ENCODE assay signal across 9 mouse cellular contexts in genomic region chr8:13676302-13676700, GRCm38 (mm10). TPM values are rescaled to one million over a fixed set of nuclear protein-coding genes. Genes with fewer than 3 reads are reported as not detected.
DNase-seq lines count a peak whose midpoint lies in the region; ATAC-seq lines count a peak whose summit lies in the region.
"Had no signal": no experiment of that assay in that cellular context is flagged by ENCODE, and none has a peak within 500 bp of the region (broad histone marks: within the 10 kb centered on the region; RNA-seq: fewer than 3 reads in every experiment).

No protein-coding gene starts in this region.

- peak; percentile 28 for ATAC-seq in granulocyte monocyte progenitor cell, adult 5-6 weeks (replicated peaks; ENCODE audit: poor library complexity, severe bottlenecking)
- no peak for ATAC-seq in intestine, embryonic 16.5 days

- H3K9ac ChIP-seq in intestine, embryonic 16.5 days (ENCODE audit: low read depth, low read length): peak overlapping the region; percentile 76

- H3K27ac ChIP-seq in intestine, embryonic 16.5 days (ENCODE audit: low read length): peak overlapping the region; percentile 78
- H3K27ac ChIP-seq in limb, embryonic 10.5 days: 0 out of 2 replicates have a peak overlapping the region, but pooled peaks have one; percentile 11
- peak overlapping the region; percentile 89 for H3K27ac ChIP-seq in midbrain, embryonic 10.5 days (replicated peaks)

- H3K9me3 ChIP-seq in intestine, embryonic 16.5 days (ENCODE audit: control insufficient read depth, low read length): no peaks in the 10 kb centered on the region
- H3K9me3 ChIP-seq in limb, embryonic 10.5 days (replicated peaks): no peaks in the 10 kb centered on the region
- no peaks in the 10 kb centered on the region for H3K9me3 ChIP-seq in midbrain, embryonic 10.5 days (replicated peaks)
- H3K9me3 ChIP-seq: G1E had no signal

- H3K4me3 ChIP-seq in intestine, embryonic 16.5 days (ENCODE audit: low read length): peak overlapping the region; percentile 78
- peak overlapping the region; percentile 65 for H3K4me3 ChIP-seq in limb, embryonic 10.5 days
- peak overlapping the region; percentile 81 for H3K4me3 ChIP-seq in midbrain, embryonic 10.5 days

- peak; percentile 34 to 35 for DNase-seq in spleen, adult 18-20 months
- no peak for DNase-seq in spleen, adult 12 weeks (ENCODE audit: low spot score)
- peak; percentile 73 for DNase-seq in embryo, embryonic 11 days
- DNase-seq in limb, embryonic 10.5 days (ENCODE audit: low spot score): peak; percentile 60
- DNase-seq in midbrain, embryonic 10.5 days (ENCODE audit: low spot score): peak; percentile 59
- peak; percentile 81 for DNase-seq in skeletal muscle tissue, adult 2 months (ENCODE audit: low read depth, low spot score)

- H3K4me1 ChIP-seq in intestine, embryonic 16.5 days (ENCODE audit: control insufficient read depth, insufficient read depth, low read length): peaks cover 15% of the 10 kb centered on the region
- peaks cover 26% of the 10 kb centered on the region for H3K4me1 ChIP-seq in limb, embryonic 10.5 days
- H3K4me1 ChIP-seq in midbrain, embryonic 10.5 days: peaks cover 33% of the 10 kb centered on the region

- H3K4me2 ChIP-seq in intestine, embryonic 16.5 days (ENCODE audit: low read depth, low read length): peak overlapping the region; percentile 95

- no peaks in the 10 kb centered on the region for H3K36me3 ChIP-seq in intestine, embryonic 16.5 days (ENCODE audit: control insufficient read depth, insufficient read depth, low read length)
- no peaks in the 10 kb centered on the region for H3K36me3 ChIP-seq in limb, embryonic 10.5 days
- no peaks in the 10 kb centered on the region for H3K36me3 ChIP-seq in midbrain, embryonic 10.5 days
- H3K36me3 ChIP-seq: G1E had no signal

- H3K27me3 ChIP-seq in intestine, embryonic 16.5 days (replicated peaks; ENCODE audit: control insufficient read depth, insufficient read depth, low read length): 0 out of 2 replicates have a peak, but pooled peaks cover 3% of the 10 kb centered on the region
- peaks cover 30% of the 10 kb centered on the region for H3K27me3 ChIP-seq in limb, embryonic 10.5 days (ENCODE audit: low read depth, poor library complexity, severe bottlenecking)
- peaks cover 27% of the 10 kb centered on the region for H3K27me3 ChIP-seq in midbrain, embryonic 10.5 days (ENCODE audit: low read depth, poor library complexity, severe bottlenecking)

- 1% methylated on average over 12 of the region's 12 CpGs for WGBS in intestine, embryonic 16.5 days
- WGBS in limb, embryonic 10.5 days: under 1% methylated on average over 12 of the region's 12 CpGs
- under 1% methylated on average over 12 of the region's 12 CpGs for WGBS in midbrain, embryonic 10.5 days

RNA-seq across cellular contexts. Expression of gene Rasa3, which starts 1.1 kb away (rescaled TPM):
- 52.5 and 55.5 TPM in 2 replicates for total RNA-seq in granulocyte monocyte progenitor cell, adult 5-6 weeks (2014; fragmentation: Nextera tagmentation)
- 53.3 and 54.4 TPM in 2 replicates for total RNA-seq in granulocyte monocyte progenitor cell, adult 5-6 weeks (2017)
- polyA plus RNA-seq in intestine, embryonic 16.5 days (2015; fragmentation: Nextera tagmentation; extraction: Ambion mirVana): 20.7 and 21.3 TPM in 2 replicates
- 17.0 and 18.1 TPM in 2 replicates for polyA plus RNA-seq in limb, embryonic 10.5 days (2016; fragmentation: Nextera tagmentation; extraction: Ambion mirVana)
- polyA plus RNA-seq in midbrain, embryonic 10.5 days (2016; fragmentation: Nextera tagmentation; extraction: Ambion mirVana): 27.4 and 28.9 TPM in 2 replicates

RNA-seq across cellular contexts. Expression of gene Cfap97d2, which starts 29.4 kb away (rescaled TPM):
- not detected in 2 replicates for total RNA-seq in granulocyte monocyte progenitor cell, adult 5-6 weeks (2014; fragmentation: Nextera tagmentation)
- not detected in 2 replicates for total RNA-seq in granulocyte monocyte progenitor cell, adult 5-6 weeks (2017)
- polyA plus RNA-seq in intestine, embryonic 16.5 days (2015; fragmentation: Nextera tagmentation; extraction: Ambion mirVana): 0.18 TPM in 1 of 2 replicates, not detected in the other
- polyA plus RNA-seq in limb, embryonic 10.5 days (2016; fragmentation: Nextera tagmentation; extraction: Ambion mirVana): not detected in 2 replicates
- polyA plus RNA-seq in midbrain, embryonic 10.5 days (2016; fragmentation: Nextera tagmentation; extraction: Ambion mirVana): 0.68 and 1.4 TPM in 2 replicates
- polyA plus RNA-seq: G1E had no signal

Comparison
In these comparisons a context has a peak if more than half of its experiments do, and no peak if none do; other contexts are left out.
1. H3K27ac ChIP-seq: peak in every context shown above with its lines; median percentile 89 in midbrain, embryonic 10.5 days; 78 in intestine, embryonic 16.5 days; 11 in limb, embryonic 10.5 days.